Mouse (Mus musculus): ENCODE measurements around the gene Lrriq3. TPM values are rescaled to one million over a fixed set of nuclear protein-coding genes. Genes with fewer than 3 reads are reported as not detected.

The Lrriq3 gene
- polyA plus RNA-seq, 1 experiment from 2014 or later, result 1.1 TPM

DNA sequence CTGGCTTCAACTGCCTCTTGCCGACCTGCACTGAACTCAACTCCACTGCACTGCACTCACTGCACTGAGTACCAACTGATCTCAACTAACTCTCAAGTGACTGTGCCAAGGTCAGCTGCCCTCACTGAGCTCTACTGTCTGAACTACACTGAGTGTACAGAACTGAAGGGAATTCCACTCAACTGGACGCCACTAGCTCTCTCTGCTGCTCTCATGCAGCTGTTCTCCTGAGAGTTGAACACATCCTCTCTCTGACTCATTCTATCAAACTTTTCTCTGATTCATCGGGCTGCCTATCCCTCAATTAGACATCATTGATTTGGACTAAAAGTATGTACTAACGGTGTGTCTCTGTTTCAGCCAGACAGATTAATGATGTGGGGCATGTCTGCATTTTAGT, 15.3 kb upstream of the Lrriq3 start:
- ATAC-seq (ENCODE audit: insufficient read depth, low FRiP score, low TSS enrichment) (no peak), DNase-seq (ENCODE audit: low spot score) (no peak)
- Histone ChIP-seq H3K4me3 (ENCODE audit: low read depth, low read length) (no peak overlapping the region), H3K4me2 (ENCODE audit: low read depth) (no peak overlapping the region), H3K9ac (ENCODE audit: low read length) (no peak overlapping the region), H3K27ac (ENCODE audit: low read depth, low read length) (no peak overlapping the region), H3K36me3 (ENCODE audit: control insufficient read depth, insufficient read depth, low read length) (no peaks in the 10 kb centered on the region), H3K27me3 (ENCODE audit: control insufficient read depth, insufficient read depth, low read length) (no peaks in the 10 kb centered on the region), H3K4me1 (ENCODE audit: control insufficient read depth, insufficient read depth, low read length) (no peaks in the 10 kb centered on the region), H3K9me3 (ENCODE audit: control insufficient read depth, low read length) (no peaks in the 10 kb centered on the region)
- WGBS, result 85% methylated on average over 4 of the region's 4 CpGs

DNA sequence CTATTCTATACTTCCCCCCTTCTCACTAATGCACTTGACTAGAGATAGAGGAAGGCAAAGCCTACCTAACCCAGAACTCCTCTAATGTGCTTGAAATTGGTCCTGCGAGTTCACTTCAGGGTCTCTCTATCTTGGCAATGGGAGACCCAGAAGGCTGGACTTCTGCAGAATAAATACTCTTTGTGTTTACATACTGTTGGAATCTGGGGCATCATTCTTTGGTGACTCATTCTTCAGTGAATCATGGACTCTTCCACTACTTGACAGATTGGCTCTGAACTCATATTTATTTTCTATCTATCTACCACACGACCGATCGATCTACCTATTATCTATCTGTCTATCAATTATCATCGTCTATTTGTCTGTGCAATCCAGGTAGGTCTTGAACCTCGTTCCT, 1.2 kb upstream of the Lrriq3 start:
- 94% methylated on average over 6 of the region's 6 CpGs for WGBS
- Histone ChIP-seq H3K9me3 (ENCODE audit: control insufficient read depth, low read length) (no peaks in the 10 kb centered on the region), H3K27me3 (ENCODE audit: control insufficient read depth, insufficient read depth, low read length) (no peaks in the 10 kb centered on the region), H3K27ac (ENCODE audit: low read depth, low read length) (no peak overlapping the region), H3K4me3 (ENCODE audit: low read depth, low read length) (peak overlapping the region; percentile 67; the same call in 1 of the 2 replicates), H3K36me3 (ENCODE audit: control insufficient read depth, insufficient read depth, low read length) (no peaks in the 10 kb centered on the region), H3K4me2 (ENCODE audit: low read depth) (peak overlapping the region; percentile 60), H3K4me1 (ENCODE audit: control insufficient read depth, insufficient read depth, low read length) (peaks cover 2% of the 10 kb centered on the region; the same call in 1 of the 2 replicates), H3K9ac (ENCODE audit: low read length) (no peak overlapping the region)
- DNase-seq (ENCODE audit: low spot score), result no peak
- ATAC-seq (ENCODE audit: insufficient read depth, low FRiP score, low TSS enrichment), result no peak

- no peaks in the 10 kb centered on the region for H3K27me3 ChIP-seq (ENCODE audit: control insufficient read depth, insufficient read depth, low read length)
- H3K4me1 ChIP-seq (ENCODE audit: control insufficient read depth, insufficient read depth, low read length), result no peaks in the 10 kb centered on the region
- no peaks in the 10 kb centered on the region for H3K9me3 ChIP-seq (ENCODE audit: control insufficient read depth, low read length)
- H3K4me3 ChIP-seq (ENCODE audit: low read depth, low read length), result no peak overlapping the region
- DNase-seq (ENCODE audit: low spot score) (no peak), ATAC-seq (ENCODE audit: insufficient read depth, low FRiP score, low TSS enrichment) (no peak)
- no peaks in the 10 kb centered on the region for H3K36me3 ChIP-seq (ENCODE audit: control insufficient read depth, insufficient read depth, low read length)
- no peak overlapping the region for H3K9ac ChIP-seq (ENCODE audit: low read length)
- H3K4me2 ChIP-seq (ENCODE audit: low read depth), result no peak overlapping the region
- no peak overlapping the region for H3K27ac ChIP-seq (ENCODE audit: low read depth, low read length)
- WGBS, result 93% methylated on average over 1 of the region's 1 CpGs
Measured at GRCm38 (mm10) chr3:155099266-155099665, 6.0 kb downstream of the Lrriq3 start.

GRCm38 (mm10) chr3:155105957-155106356, 12.7 kb downstream of the Lrriq3 start:
- DNase-seq (ENCODE audit: low spot score), result no peak
- WGBS, result 55% methylated on average over 1 of the region's 1 CpGs
- no peak for ATAC-seq (ENCODE audit: insufficient read depth, low FRiP score, low TSS enrichment)

GRCm38 (mm10) chr3:155137737-155138136, 44.5 kb downstream of the Lrriq3 start:
- Histone ChIP-seq H3K4me2 (ENCODE audit: low read depth) (no peak overlapping the region), H3K27me3 (ENCODE audit: control insufficient read depth, insufficient read depth, low read length) (no peaks in the 10 kb centered on the region), H3K27ac (ENCODE audit: low read depth, low read length) (no peak overlapping the region), H3K36me3 (ENCODE audit: control insufficient read depth, insufficient read depth, low read length) (no peaks in the 10 kb centered on the region), H3K4me1 (ENCODE audit: control insufficient read depth, insufficient read depth, low read length) (no peaks in the 10 kb centered on the region), H3K9ac (ENCODE audit: low read length) (no peak overlapping the region), H3K4me3 (ENCODE audit: low read depth, low read length) (no peak overlapping the region), H3K9me3 (ENCODE audit: control insufficient read depth, low read length) (no peaks in the 10 kb centered on the region)
- no peak for DNase-seq (ENCODE audit: low spot score)
- no peak for ATAC-seq (ENCODE audit: insufficient read depth, low FRiP score, low TSS enrichment)
- 90% methylated on average over 5 of the region's 5 CpGs for WGBS

More at GRCm38 (mm10) chr3:155105957-155106356, 12.7 kb downstream of the Lrriq3 start:
- Histone ChIP-seq H3K4me2 (ENCODE audit: low read depth) (no peak overlapping the region), H3K4me1 (ENCODE audit: control insufficient read depth, insufficient read depth, low read length) (no peaks in the 10 kb centered on the region), H3K27ac (ENCODE audit: low read depth, low read length) (no peak overlapping the region), H3K27me3 (ENCODE audit: control insufficient read depth, insufficient read depth, low read length) (no peaks in the 10 kb centered on the region), H3K4me3 (ENCODE audit: low read depth, low read length) (no peak overlapping the region), H3K36me3 (ENCODE audit: control insufficient read depth, insufficient read depth, low read length) (no peaks in the 10 kb centered on the region), H3K9me3 (ENCODE audit: control insufficient read depth, low read length) (no peaks in the 10 kb centered on the region), H3K9ac (ENCODE audit: low read length) (no peak overlapping the region)

- Histone ChIP-seq H3K4me3 (ENCODE audit: low read depth, low read length) (no peak overlapping the region), H3K27ac (ENCODE audit: low read depth, low read length) (no peak overlapping the region), H3K4me1 (ENCODE audit: control insufficient read depth, insufficient read depth, low read length) (no peaks in the 10 kb centered on the region), H3K9ac (ENCODE audit: low read length) (no peak overlapping the region), H3K4me2 (ENCODE audit: low read depth) (no peak overlapping the region), H3K9me3 (ENCODE audit: control insufficient read depth, low read length) (no peaks in the 10 kb centered on the region), H3K36me3 (ENCODE audit: control insufficient read depth, insufficient read depth, low read length) (no peaks in the 10 kb centered on the region), H3K27me3 (ENCODE audit: control insufficient read depth, insufficient read depth, low read length) (no peaks in the 10 kb centered on the region)
- no peak for ATAC-seq (ENCODE audit: insufficient read depth, low FRiP score, low TSS enrichment)
- 91% methylated on average over 11 of the region's 11 CpGs for WGBS
- no peak for DNase-seq (ENCODE audit: low spot score)
Measured at GRCm38 (mm10) chr3:155141047-155141446, 47.8 kb downstream of the Lrriq3 start.

- Histone ChIP-seq H3K27ac (ENCODE audit: low read depth, low read length) (no peak overlapping the region), H3K36me3 (ENCODE audit: control insufficient read depth, insufficient read depth, low read length) (no peaks in the 10 kb centered on the region), H3K9ac (ENCODE audit: low read length) (no peak overlapping the region), H3K27me3 (ENCODE audit: control insufficient read depth, insufficient read depth, low read length) (no peaks in the 10 kb centered on the region), H3K4me2 (ENCODE audit: low read depth) (no peak overlapping the region), H3K9me3 (ENCODE audit: control insufficient read depth, low read length) (no peaks in the 10 kb centered on the region), H3K4me1 (ENCODE audit: control insufficient read depth, insufficient read depth, low read length) (no peaks in the 10 kb centered on the region), H3K4me3 (ENCODE audit: low read depth, low read length) (no peak overlapping the region)
- 79% methylated on average over 1 of the region's 1 CpGs for WGBS
- ATAC-seq (ENCODE audit: insufficient read depth, low FRiP score, low TSS enrichment) (no peak), DNase-seq (ENCODE audit: low spot score) (no peak)
Measured at GRCm38 (mm10) chr3:155144368-155144767, 51.1 kb downstream of the Lrriq3 start.

DNA sequence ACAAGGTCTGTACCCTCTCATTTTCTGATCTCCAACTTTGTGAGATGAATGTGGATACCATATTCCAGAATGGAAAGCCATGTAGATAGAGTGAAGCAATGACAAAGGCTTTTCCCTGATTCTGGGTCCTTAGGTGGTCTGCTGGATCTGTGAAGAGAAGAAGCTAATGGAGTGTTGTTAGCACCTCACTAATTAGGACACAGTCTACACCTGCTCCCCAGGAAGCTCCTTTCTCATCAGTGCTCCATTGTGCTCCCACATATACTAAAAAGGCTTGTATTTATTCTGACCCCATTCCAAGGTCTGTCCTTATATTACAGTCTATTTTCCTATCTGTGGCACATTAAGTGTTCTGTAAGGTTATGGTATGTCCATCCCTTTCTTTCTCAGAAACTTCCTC, 68.6 kb downstream of the Lrriq3 start:
- H3K4me1 ChIP-seq (ENCODE audit: control insufficient read depth, insufficient read depth, low read length), result no peaks in the 10 kb centered on the region
- no peaks in the 10 kb centered on the region for H3K27me3 ChIP-seq (ENCODE audit: control insufficient read depth, insufficient read depth, low read length)
- H3K9me3 ChIP-seq (ENCODE audit: control insufficient read depth, low read length), result no peaks in the 10 kb centered on the region
- no peak overlapping the region for H3K27ac ChIP-seq (ENCODE audit: low read depth, low read length)
- no peak overlapping the region for H3K9ac ChIP-seq (ENCODE audit: low read length)
- no peaks in the 10 kb centered on the region for H3K36me3 ChIP-seq (ENCODE audit: control insufficient read depth, insufficient read depth, low read length)
- ATAC-seq (ENCODE audit: insufficient read depth, low FRiP score, low TSS enrichment) (no peak), DNase-seq (ENCODE audit: low spot score) (no peak)
- H3K4me3 ChIP-seq (ENCODE audit: low read depth, low read length), result no peak overlapping the region
- no peak overlapping the region for H3K4me2 ChIP-seq (ENCODE audit: low read depth)

- H3K27ac ChIP-seq (ENCODE audit: low read depth, low read length), result no peak overlapping the region
- H3K27me3 ChIP-seq (ENCODE audit: control insufficient read depth, insufficient read depth, low read length), result no peaks in the 10 kb centered on the region
- DNase-seq (ENCODE audit: low spot score) (no peak), ATAC-seq (ENCODE audit: insufficient read depth, low FRiP score, low TSS enrichment) (no peak)
- no peak overlapping the region for H3K4me3 ChIP-seq (ENCODE audit: low read depth, low read length)
- no peak overlapping the region for H3K9ac ChIP-seq (ENCODE audit: low read length)
- no peak overlapping the region for H3K4me2 ChIP-seq (ENCODE audit: low read depth)
- H3K4me1 ChIP-seq (ENCODE audit: control insufficient read depth, insufficient read depth, low read length), result no peaks in the 10 kb centered on the region
- H3K36me3 ChIP-seq (ENCODE audit: control insufficient read depth, insufficient read depth, low read length), result no peaks in the 10 kb centered on the region
- no peaks in the 10 kb centered on the region for H3K9me3 ChIP-seq (ENCODE audit: control insufficient read depth, low read length)
- WGBS, result 77% methylated on average over 3 of the region's 3 CpGs
Measured at GRCm38 (mm10) chr3:155180303-155180902, 87.2 kb downstream of the Lrriq3 start.
